Mouse (Mus musculus) forebrain, embryonic 14.5 days (tissue): ENCODE results near the gene Ahnak. TPM values are rescaled to one million over a fixed set of nuclear protein-coding genes. Genes with fewer than 3 reads are reported as not detected.
A peak's percentile ranks its signal among the peaks of the same experiment; 100 is the strongest.

ENCODE experiments used
- ATAC-seq: fragments of 200-750 bp; cut with Nextera tagmentation; 2 replicates; pipeline ENCODE4 v1.8.0; 2017; ENCODE audit warnings: mild to moderate bottlenecking, moderate library complexity
- DNase-seq: peaks from one replicate; pipeline ENCODE4 v3.0.0-alpha.2; 2015; ENCODE audit warnings: low spot score
- H3K27ac ChIP-seq: fragments of 300-500 bp; sonication (generic); 2 replicates; pipeline ENCODE4 v1.5.1; 2014; ENCODE audit warnings: low read depth, mild to moderate bottlenecking, control low read depth, low read length, moderate library complexity
- H3K27me3 ChIP-seq: fragments of 300-500 bp; sonication (generic); replicated peaks from 2 replicates; pipeline ENCODE4 v1.6.1; 2014; ENCODE audit warnings: low read length, control low read depth, mixed read lengths; ENCODE audit not compliant: control insufficient read depth, insufficient read depth
- H3K36me3 ChIP-seq: fragments of 300-500 bp; sonication (generic); 2 replicates; pipeline ENCODE4 v1.6.1; 2014; ENCODE audit warnings: low read length, control low read depth; ENCODE audit not compliant: control insufficient read depth, insufficient read depth
- H3K4me1 ChIP-seq: fragments of 300-500 bp; sonication (generic); 2 replicates; pipeline ENCODE4 v1.6.1; 2014; ENCODE audit warnings: antibody characterized with exemption, low read length, control low read depth; ENCODE audit not compliant: control insufficient read depth, insufficient read depth
- H3K4me2 ChIP-seq: fragments of 300-500 bp; sonication (generic); 2 replicates; pipeline ENCODE4 v1.6.1; 2014; ENCODE audit warnings: mild to moderate bottlenecking, control low read depth, low read length
- H3K4me3 ChIP-seq: fragments of 300-500 bp; sonication (generic); 2 replicates; pipeline ENCODE4 v1.5.1; 2014; ENCODE audit warnings: low read depth, low read length, control low read depth
- H3K9ac ChIP-seq: fragments of 300-500 bp; sonication (generic); 2 replicates; pipeline ENCODE4 v1.6.1; 2014; ENCODE audit warnings: mild to moderate bottlenecking, low read length, control low read depth, moderate library complexity
- H3K9me3 ChIP-seq: fragments of 300-500 bp; sonication (generic); replicated peaks from 2 replicates; pipeline ENCODE4 v1.6.1; 2016; ENCODE audit warnings: low read length, control low read depth, mixed read lengths; ENCODE audit not compliant: control insufficient read depth
- WGBS: fragments of 180-500 bp; shearing (Covaris S2); extraction: QIAGEN DNeasy Blood & Tissue Kit; methylation state at CpG from one replicate; pipeline ENCODE4 v1.1.7; 2014; 5-methylcytosine and 5-hydroxymethylcytosine counted together
- polyA plus RNA-seq: library from polyadenylated mRNA; unstranded; fragments of >200 nt; fragmentation: Nextera tagmentation; extraction: Ambion mirVana; gene quantifications from 2 replicates; pipeline ENCODE4 v1.2.1, GENCODE M21; 2014

The Ahnak gene
- polyA plus RNA-seq, 1 experiment from 2014 or later: 2.6 TPM

DNA sequence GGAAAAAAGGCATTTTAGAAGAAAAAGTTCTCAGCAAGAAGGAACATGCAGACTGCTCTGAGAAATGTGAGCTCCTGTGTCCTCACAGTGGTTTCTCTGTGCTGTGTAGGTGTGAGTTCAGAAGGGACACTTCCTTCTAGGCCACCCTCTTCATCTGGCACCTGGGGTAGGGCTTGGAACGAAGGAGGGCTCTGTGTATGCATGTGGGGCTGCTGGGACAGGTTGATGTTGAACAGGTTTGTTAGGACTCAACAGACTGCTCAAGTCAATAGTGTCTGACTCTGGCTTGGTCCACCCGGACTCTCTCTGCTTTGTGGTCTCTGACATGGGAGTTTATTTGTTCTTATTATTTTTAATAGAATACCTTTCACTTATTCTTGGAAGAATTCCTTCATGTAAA is 81.2 kb downstream of the Ahnak start:
- Histone ChIP-seq H3K4me2 (no peak overlapping the region), H3K4me1 (peaks cover 26% of the 10 kb centered on the region), H3K27ac (no peak overlapping the region), H3K4me3 (no peak overlapping the region), H3K9me3 (no peaks in the 10 kb centered on the region), H3K9ac (no peak overlapping the region), H3K36me3 (no peaks in the 10 kb centered on the region), H3K27me3 (no peaks in the 10 kb centered on the region)
- DNase-seq (no peak), ATAC-seq (no peak)
- WGBS: 81% methylated on average over 2 of the region's 2 CpGs

DNA sequence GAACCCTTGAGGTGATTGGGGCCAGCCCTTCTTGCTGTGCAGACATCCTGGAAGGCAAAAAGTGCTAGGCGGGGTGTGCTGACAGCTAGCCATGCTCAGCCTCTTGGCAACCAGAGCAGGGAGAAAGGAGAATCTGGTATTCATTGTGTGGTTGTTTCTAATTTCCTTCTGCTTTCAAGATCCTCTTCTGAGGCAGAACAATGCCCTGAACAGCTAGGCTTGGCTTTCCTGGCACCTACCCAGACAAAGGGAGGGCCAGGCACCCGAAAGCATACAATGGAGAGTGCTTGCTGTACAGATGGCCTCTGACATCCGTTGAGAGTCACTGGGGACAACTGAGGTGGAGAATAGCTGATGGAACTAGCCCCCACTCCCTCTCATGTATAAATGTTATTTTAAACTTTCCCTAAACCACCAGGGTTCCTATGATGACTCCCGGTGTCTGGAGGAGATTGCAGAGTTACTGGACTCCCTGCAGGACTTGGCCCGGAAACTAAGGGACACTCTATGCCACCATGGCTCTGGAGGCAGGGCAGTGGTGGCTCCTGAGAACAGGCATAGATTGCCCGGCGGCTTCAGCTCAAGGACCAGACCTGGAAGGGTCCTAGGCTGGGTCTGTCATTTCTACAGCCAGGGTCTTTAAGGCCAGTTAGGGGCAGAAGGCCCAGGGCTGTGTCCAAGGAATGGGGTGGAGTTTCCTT is 82.5 kb downstream of the Ahnak start:
- H3K36me3 ChIP-seq: no peaks in the 10 kb centered on the region
- H3K4me1 ChIP-seq: peaks cover 18% of the 10 kb centered on the region
- DNase-seq (peak; percentile 58), ATAC-seq (peak; percentile 57; the same call in 1 of the 2 replicates)
- H3K9me3 ChIP-seq: no peaks in the 10 kb centered on the region
- no peak overlapping the region for H3K4me3 ChIP-seq
- H3K9ac ChIP-seq: no peak overlapping the region
- H3K27me3 ChIP-seq: no peaks in the 10 kb centered on the region
- no peak overlapping the region for H3K27ac ChIP-seq
- H3K4me2 ChIP-seq: no peak overlapping the region
- WGBS: 51% methylated on average over 7 of the region's 7 CpGs

DNA sequence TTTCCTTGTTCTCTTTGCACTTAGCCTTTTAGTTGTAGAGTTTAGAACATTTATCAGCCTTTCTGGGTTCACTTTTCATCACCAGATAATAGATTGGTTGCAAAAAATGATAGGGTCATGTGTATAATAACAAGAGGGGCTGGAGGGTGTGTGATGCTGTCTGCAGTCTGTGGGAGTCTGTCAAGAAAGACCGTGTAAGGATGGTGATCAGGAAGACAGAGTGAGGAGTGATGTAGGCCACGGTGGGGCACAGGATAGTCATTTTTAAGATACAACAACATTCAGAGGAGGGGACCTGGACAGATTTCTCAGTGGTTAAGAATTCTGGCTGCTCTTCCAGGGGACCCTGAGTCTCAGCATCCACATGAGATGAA is 83.1 kb downstream of the Ahnak start:
- H3K27ac ChIP-seq: no peak overlapping the region
- H3K4me2 ChIP-seq: no peak overlapping the region
- no peaks in the 10 kb centered on the region for H3K27me3 ChIP-seq
- H3K4me1 ChIP-seq: peaks cover 18% of the 10 kb centered on the region
- DNase-seq (no peak), ATAC-seq (no peak)
- 73% methylated on average over 2 of the region's 2 CpGs for WGBS
- no peaks in the 10 kb centered on the region for H3K36me3 ChIP-seq
- no peak overlapping the region for H3K9ac ChIP-seq
- H3K9me3 ChIP-seq: no peaks in the 10 kb centered on the region
- H3K4me3 ChIP-seq: no peak overlapping the region

DNA sequence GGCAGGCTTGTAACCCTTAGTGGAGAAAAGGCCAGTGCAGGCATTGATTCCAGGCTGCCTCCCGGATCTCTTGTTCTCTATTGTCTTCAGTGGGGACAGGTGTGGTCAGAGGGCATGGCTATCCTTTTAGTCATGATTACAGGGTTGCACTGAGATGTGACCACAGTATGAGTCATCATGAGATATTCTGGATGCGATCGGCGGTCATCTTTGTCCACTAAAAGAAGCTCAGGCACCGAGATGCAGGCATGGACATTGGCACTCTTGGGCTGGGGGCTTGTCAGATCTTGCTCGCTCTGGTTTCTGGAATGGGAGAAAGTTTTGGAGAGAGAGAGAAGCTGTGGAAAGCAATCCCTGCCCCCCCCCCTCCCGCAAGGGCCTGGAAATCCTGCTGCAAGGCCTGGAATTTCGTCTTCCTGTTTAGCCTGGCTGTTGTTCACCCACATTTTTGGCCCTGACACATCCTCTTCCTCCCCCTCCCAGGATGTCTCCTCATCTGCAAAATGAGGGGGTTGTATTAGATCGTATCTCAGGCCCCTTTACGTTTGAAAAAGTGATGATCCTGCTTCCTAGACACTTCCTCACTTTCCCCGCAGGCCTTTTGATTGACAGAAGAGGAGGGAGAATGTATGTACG is 84.8 kb downstream of the Ahnak start:
- no peak overlapping the region for H3K4me2 ChIP-seq
- H3K4me1 ChIP-seq: peaks cover 18% of the 10 kb centered on the region
- no peaks in the 10 kb centered on the region for H3K9me3 ChIP-seq
- ATAC-seq (no peak), DNase-seq (no peak)
- no peak overlapping the region for H3K27ac ChIP-seq
- no peaks in the 10 kb centered on the region for H3K36me3 ChIP-seq
- 81% methylated on average over 12 of the region's 12 CpGs for WGBS
- no peaks in the 10 kb centered on the region for H3K27me3 ChIP-seq
- no peak overlapping the region for H3K9ac ChIP-seq
- no peak overlapping the region for H3K4me3 ChIP-seq

DNA sequence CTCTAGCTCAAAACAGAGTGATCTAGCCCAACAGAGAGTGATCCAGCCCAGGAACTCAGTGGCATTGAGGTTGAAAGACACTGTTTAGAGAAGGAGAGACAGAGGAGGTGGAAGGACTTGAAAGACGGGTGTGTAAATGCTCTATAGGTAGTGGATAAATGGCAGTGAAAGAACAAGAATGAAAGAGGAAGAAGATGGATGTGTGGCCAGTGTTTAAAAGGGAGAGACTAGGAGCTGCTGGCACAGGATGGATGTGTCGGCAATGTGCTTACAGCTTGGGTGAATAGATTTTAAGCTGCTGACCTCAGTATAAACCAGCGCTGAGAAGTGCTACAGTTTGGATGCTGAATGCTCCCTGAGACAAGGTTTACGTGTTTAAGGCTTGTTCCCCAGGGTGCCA is 85.3 kb downstream of the Ahnak start:
- no peak overlapping the region for H3K27ac ChIP-seq
- H3K4me3 ChIP-seq: no peak overlapping the region
- peaks cover 18% of the 10 kb centered on the region for H3K4me1 ChIP-seq
- no peak overlapping the region for H3K9ac ChIP-seq
- no peaks in the 10 kb centered on the region for H3K36me3 ChIP-seq
- no peaks in the 10 kb centered on the region for H3K9me3 ChIP-seq
- H3K27me3 ChIP-seq: no peaks in the 10 kb centered on the region
- 85% methylated on average over 4 of the region's 4 CpGs for WGBS
- no peak for DNase-seq
- H3K4me2 ChIP-seq: no peak overlapping the region
- no peak for ATAC-seq

DNA sequence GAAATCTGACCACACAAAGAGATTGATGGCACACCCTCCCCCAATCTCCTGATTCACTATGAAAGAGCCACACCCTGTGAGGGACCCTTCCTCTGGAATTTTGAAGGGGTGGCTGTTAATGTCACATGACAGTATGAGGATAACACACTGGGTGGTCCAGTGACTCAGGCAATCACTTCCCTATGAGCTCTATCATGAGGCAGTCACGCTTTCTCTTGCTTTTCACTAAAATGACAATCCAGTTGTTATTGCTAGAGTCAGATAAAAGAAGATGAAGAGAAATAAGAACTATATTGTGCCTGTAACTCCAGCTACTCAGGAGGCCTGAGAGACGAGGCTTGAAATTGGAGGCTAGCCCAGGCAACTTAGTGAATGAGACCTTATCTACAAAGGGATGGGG is 86.5 kb downstream of the Ahnak start:
- Histone ChIP-seq H3K9ac (no peak overlapping the region), H3K27ac (no peak overlapping the region), H3K4me1 (peaks cover 10% of the 10 kb centered on the region), H3K36me3 (no peaks in the 10 kb centered on the region), H3K9me3 (no peaks in the 10 kb centered on the region), H3K4me3 (no peak overlapping the region), H3K4me2 (no peak overlapping the region), H3K27me3 (no peaks in the 10 kb centered on the region)
- WGBS: 79% methylated on average over 2 of the region's 2 CpGs
- ATAC-seq (no peak), DNase-seq (no peak)

DNA sequence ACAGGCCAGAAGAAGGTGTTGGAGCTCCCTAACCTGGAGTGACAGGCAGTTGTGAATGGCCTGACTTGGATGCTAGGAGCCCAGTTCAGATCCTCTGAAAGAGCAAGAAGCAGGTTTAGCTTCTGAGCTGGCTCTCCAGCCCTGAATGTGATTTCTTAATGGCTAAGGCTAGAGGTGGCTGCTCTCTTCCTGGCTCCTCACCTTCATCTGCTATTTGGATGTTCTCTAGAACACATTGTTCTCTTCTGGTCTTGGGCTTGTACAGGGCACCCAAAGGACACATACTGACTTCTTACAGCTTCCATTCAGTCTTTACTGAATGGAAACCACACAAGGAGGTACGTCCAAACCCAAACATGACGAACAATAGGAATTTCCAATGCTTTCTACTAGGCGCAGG is 87.0 kb downstream of the Ahnak start:
- H3K27me3 ChIP-seq: no peaks in the 10 kb centered on the region
- H3K4me3 ChIP-seq: no peak overlapping the region
- ATAC-seq (no peak), DNase-seq (no peak)
- H3K36me3 ChIP-seq: no peaks in the 10 kb centered on the region
- no peak overlapping the region for H3K4me2 ChIP-seq
- no peak overlapping the region for H3K9ac ChIP-seq
- WGBS: 88% methylated on average over 3 of the region's 3 CpGs
- no peaks in the 10 kb centered on the region for H3K9me3 ChIP-seq
- no peak overlapping the region for H3K27ac ChIP-seq
- peaks cover 6% of the 10 kb centered on the region for H3K4me1 ChIP-seq

DNA sequence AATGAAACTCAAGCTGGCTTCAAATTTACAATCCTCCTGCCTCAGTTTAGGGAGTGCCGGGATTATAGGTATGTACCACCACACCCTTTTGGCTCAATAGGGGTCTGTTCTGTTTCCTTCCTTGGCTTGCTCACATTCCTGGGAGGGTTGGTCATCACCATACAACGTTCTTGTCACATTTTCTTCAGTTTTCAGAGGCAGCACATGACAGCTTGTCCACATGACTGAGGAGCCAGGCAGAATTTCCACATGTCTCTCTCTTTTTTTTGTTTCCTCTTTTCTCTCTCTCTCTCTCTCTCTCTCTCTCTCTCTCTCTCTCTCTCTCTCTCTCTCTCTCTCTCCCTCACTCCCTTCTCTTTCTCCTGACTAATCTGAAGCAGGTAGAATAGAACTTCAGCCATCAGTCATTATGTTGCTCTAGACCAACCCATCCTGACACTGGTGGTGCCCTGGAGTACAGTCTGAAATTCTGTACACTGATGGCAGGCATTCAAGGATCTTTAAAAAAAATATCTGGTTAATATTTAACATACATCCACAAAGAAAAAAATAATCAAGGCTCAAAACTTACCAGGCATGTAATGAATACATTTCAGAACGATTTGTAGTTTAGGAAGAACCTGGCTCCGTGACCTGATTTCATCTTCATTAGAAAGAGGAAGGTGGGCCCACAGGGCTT is 88.0 kb downstream of the Ahnak start:
- WGBS: 80% methylated on average over 4 of the region's 4 CpGs
- Histone ChIP-seq H3K36me3 (no peaks in the 10 kb centered on the region), H3K4me1 (no peaks in the 10 kb centered on the region), H3K4me2 (no peak overlapping the region), H3K27me3 (no peaks in the 10 kb centered on the region), H3K4me3 (no peak overlapping the region), H3K9ac (no peak overlapping the region), H3K9me3 (no peaks in the 10 kb centered on the region), H3K27ac (no peak overlapping the region)
- DNase-seq (no peak), ATAC-seq (no peak)

DNA sequence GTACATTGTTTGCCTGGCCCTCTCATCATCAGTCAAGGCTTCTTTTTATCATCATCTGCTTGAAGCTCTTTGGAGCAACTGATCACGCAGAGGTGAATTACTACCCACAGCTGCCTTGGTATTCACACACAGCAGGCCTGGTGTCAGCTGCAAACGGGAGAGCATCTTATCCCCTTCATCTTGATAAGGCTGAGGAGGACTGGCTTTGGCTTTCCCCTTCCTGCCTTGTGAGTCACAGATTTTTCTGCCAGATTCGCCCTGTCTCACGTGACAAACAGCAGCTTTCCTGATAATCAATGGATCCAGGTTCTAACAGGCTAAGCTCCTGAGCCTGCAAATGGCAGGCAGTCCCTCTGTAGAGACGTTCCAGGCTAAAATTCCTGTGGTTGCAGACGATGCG is 90.8 kb downstream of the Ahnak start:
- Histone ChIP-seq H3K27me3 (no peaks in the 10 kb centered on the region; the same call in 1 of the 2 replicates), H3K9ac (no peak overlapping the region), H3K4me1 (no peaks in the 10 kb centered on the region), H3K36me3 (no peaks in the 10 kb centered on the region), H3K27ac (no peak overlapping the region), H3K4me3 (no peak overlapping the region), H3K9me3 (no peaks in the 10 kb centered on the region), H3K4me2 (no peak overlapping the region)
- DNase-seq (peak; percentile 29), ATAC-seq (no peak)
- 31% methylated on average over 7 of the region's 7 CpGs for WGBS
